Comparison of ENCODE assay signal across 22 mouse cellular contexts in the genomic region with DNA sequence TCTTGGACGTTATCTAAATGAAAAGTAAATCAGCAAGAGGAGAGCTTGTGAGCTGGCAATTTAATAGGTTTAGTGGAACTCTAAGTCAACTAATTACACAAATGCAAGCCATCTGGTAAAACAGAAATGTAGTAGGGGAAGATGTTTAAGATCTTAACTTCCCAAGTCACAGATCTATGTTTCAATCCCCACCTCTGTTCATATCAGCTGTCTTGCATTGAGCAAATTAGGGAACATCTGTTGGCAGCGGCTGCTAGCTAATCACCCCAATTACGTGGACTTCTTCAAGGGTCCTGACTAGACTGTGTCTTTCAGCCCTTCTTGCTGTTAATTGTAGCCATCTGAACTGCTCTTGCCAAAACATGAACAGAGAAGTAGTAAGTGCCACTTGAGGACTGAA.
DNase-seq lines count a peak whose midpoint lies in the region; ATAC-seq and TF ChIP-seq lines count a peak whose summit lies in the region.
"Had no signal": no experiment of that assay in that cellular context is flagged by ENCODE, and none has a peak within 500 bp of the region (broad histone marks: within the 10 kb centered on the region; RNA-seq: fewer than 3 reads in every experiment).

No protein-coding gene starts in this region.

- no peak overlapping the region for H3K4me2 ChIP-seq in forebrain, embryonic 16.5 days (ENCODE audit: low read length)
- H3K4me2 ChIP-seq: embryonic facial prominence, embryonic 13.5 days; forebrain, embryonic 13.5 days; heart, embryonic 11.5 days; heart, embryonic 15.5 days; hindbrain, embryonic 13.5 days; intestine, embryonic 15.5 days had no signal

- no peak for ATAC-seq in forebrain, embryonic 16.5 days
- ATAC-seq: activated CD4-positive, CD25-positive, alpha-beta regulatory T cell, adult 4 months; forebrain, embryonic 13.5 days; intestine, embryonic 15.5 days; Patski had no signal

- no peaks in the 10 kb centered on the region for H3K4me1 ChIP-seq in forebrain, embryonic 16.5 days (replicated peaks; ENCODE audit: control insufficient read depth, insufficient read depth, low read length)
- H3K4me1 ChIP-seq: heart, embryonic 15.5 days; hindbrain, embryonic 13.5 days; intestine, embryonic 15.5 days had no signal

- no peak overlapping the region for H3K27ac ChIP-seq in forebrain, embryonic 16.5 days (ENCODE audit: low read length)
- no peak overlapping the region for H3K27ac ChIP-seq in gastrocnemius, adult 2 months
- H3K27ac ChIP-seq: embryonic facial prominence, embryonic 13.5 days; forebrain, embryonic 13.5 days; heart, adult 2 months; heart, embryonic 15.5 days; hindbrain, embryonic 13.5 days; intestine, embryonic 15.5 days had no signal

- peak; percentile 3 for DNase-seq in retina, postnatal 1 day
- no peak for DNase-seq in retina, embryonic 14.5 days (ENCODE audit: low spot score)
- peak; percentile 4 for DNase-seq in embryo, embryonic 9.5 days (ENCODE audit: extremely low spot score)
- DNase-seq in forelimb bud, embryonic 11.5 days (ENCODE audit: low read depth, low spot score): peak; percentile 40
- DNase-seq in ovary, postnatal 10 days (ENCODE audit: low spot score): no peak
- DNase-seq in gastrocnemius, adult 2 months: no peak
- DNase-seq: adrenal gland, postnatal 25 days; cerebellum, adult 11 months; cerebellum, adult 8-10 months; cerebellum, postnatal 14 days; gastrocnemius, postnatal 10 days; heart, adult 2 months; heart, postnatal 14 days had no signal

- 68% methylated on average over 3 of the region's 3 CpGs for WGBS in forebrain, embryonic 16.5 days

- no peaks in the 10 kb centered on the region for H3K36me3 ChIP-seq in forebrain, embryonic 16.5 days (ENCODE audit: control insufficient read depth, insufficient read depth)
- H3K36me3 ChIP-seq: embryonic facial prominence, embryonic 13.5 days; heart, embryonic 15.5 days; hindbrain, embryonic 13.5 days; intestine, embryonic 15.5 days had no signal

- no peak overlapping the region for H3K4me3 ChIP-seq in forebrain, embryonic 16.5 days (replicated peaks; ENCODE audit: low read length)
- H3K4me3 ChIP-seq in gastrocnemius, adult 2 months: no peak overlapping the region
- H3K4me3 ChIP-seq: embryonic facial prominence, embryonic 13.5 days; forebrain, embryonic 13.5 days; heart, adult 2 months; heart, embryonic 15.5 days; hindbrain, embryonic 13.5 days; intestine, embryonic 15.5 days had no signal

- intact Hi-C loops in gastrocnemius, adult 2 months (cut with DNase I): no loop called here

- H3K9ac ChIP-seq in forebrain, embryonic 16.5 days (replicated peaks; ENCODE audit: low read depth, low read length): no peak overlapping the region
- H3K9ac ChIP-seq: embryonic facial prominence, embryonic 13.5 days; forebrain, embryonic 13.5 days; heart, embryonic 15.5 days; hindbrain, embryonic 13.5 days; intestine, embryonic 15.5 days had no signal

- no peaks in the 10 kb centered on the region for H3K27me3 ChIP-seq in forebrain, embryonic 16.5 days (replicated peaks; ENCODE audit: control insufficient read depth, insufficient read depth, low read length)
- H3K27me3 ChIP-seq: embryonic facial prominence, embryonic 13.5 days; forebrain, embryonic 13.5 days; heart, embryonic 15.5 days; hindbrain, embryonic 13.5 days; intestine, embryonic 15.5 days; Patski had no signal

- TF ChIP-seq CTCF in gastrocnemius, adult 2 months (IDR thresholded peaks at IDR 0.05): no peak

- H3K9me3 ChIP-seq in forebrain, embryonic 16.5 days (ENCODE audit: control insufficient read depth, low read length): no peaks in the 10 kb centered on the region
- H3K9me3 ChIP-seq: embryonic facial prominence, embryonic 13.5 days; forebrain, embryonic 13.5 days; heart, embryonic 15.5 days; hindbrain, embryonic 13.5 days; intestine, embryonic 15.5 days had no signal

Comparison
In these comparisons a context has a peak if more than half of its experiments do, and no peak if none do; other contexts are left out.
1. DNase-seq: peak in retina, postnatal 1 day (single experiment), embryo, embryonic 9.5 days (single experiment) and forelimb bud, embryonic 11.5 days (single experiment); none in retina, embryonic 14.5 days (single experiment), ovary, postnatal 10 days (single experiment) and gastrocnemius, adult 2 months (single experiment).